Mouse (Mus musculus) leukemia stem cell, adult 10-12 weeks (primary cell): ENCODE measurements around the gene Dot1l. TPM values are rescaled to one million over a fixed set of nuclear protein-coding genes. Genes with fewer than 3 reads are reported as not detected.

Experiments used
- polyA plus RNA-seq: library from polyadenylated mRNA; stranded (reverse); fragments of >175 nt; gene quantifications from 2 replicates; pipeline ENCODE4 v1.2.3, GENCODE M21; 2012; ENCODE audit warnings: low replicate concordance

The Dot1l gene
- 210 and 242 TPM in 2 replicates for polyA plus RNA-seq

GRCm38 (mm10) chr10:80754594-80755290 is at the start of gene Dot1l:
TSS of gene Dot1l (plus strand) at chr10:80755206.

GRCm38 (mm10) chr10:80742180-80742978 is 12.6 kb upstream of the Dot1l start, which contains the start of gene Ap3d1:
TSS of gene Ap3d1 (minus strand) at chr10:80742264.

GRCm38 (mm10) chr10:80798150-80799006 is 43.4 kb downstream of the Dot1l start, which contains the start of the genes Sf3a2 and Plekhj1:
TSS of gene Sf3a2 (plus strand) at chr10:80798198.
TSS of gene Plekhj1 (minus strand) at chr10:80798626.

GRCm38 (mm10) chr10:80804916-80805315 is 49.9 kb downstream of the Dot1l start, which contains the start of gene Amh:
TSS of gene Amh (plus strand) at chr10:80805243.

GRCm38 (mm10) chr10:80813366-80813765 is 58.4 kb downstream of the Dot1l start, which contains the start of gene Jsrp1:
TSS of gene Jsrp1 (minus strand) at chr10:80813498.

GRCm38 (mm10) chr10:80826151-80827062 is 71.4 kb downstream of the Dot1l start, which contains the start of gene Oaz1:
TSS of gene Oaz1 (plus strand) at chr10:80826656.

GRCm38 (mm10) chr10:80843931-80844547 is 89.0 kb downstream of the Dot1l start, which contains the start of gene Lingo3:
TSS of gene Lingo3 (minus strand) at chr10:80844039.

Other genes with a start within 250 kb of the Dot1l start
- not detected in 2 replicates for gene Atp8b3, start 216.1 kb upstream of the Dot1l start, polyA plus RNA-seq
- 189 and 285 TPM in 2 replicates for gene Rexo1, start 193.6 kb upstream of the Dot1l start, polyA plus RNA-seq
- 191 and 227 TPM in 2 replicates for gene Klf16, start 177.9 kb upstream of the Dot1l start, polyA plus RNA-seq
- 634 and 1,312 TPM in 2 replicates for gene Abhd17a, start 164.9 kb upstream of the Dot1l start, polyA plus RNA-seq
- gene Scamp4, start 152.3 kb upstream of the Dot1l start, polyA plus RNA-seq, result 82.3 and 112 TPM in 2 replicates
- 31.5 and 42.1 TPM in 2 replicates for gene Adat3, start 152.3 kb upstream of the Dot1l start, polyA plus RNA-seq
- gene Gm49322, start 149.2 kb upstream of the Dot1l start, polyA plus RNA-seq, result 1.0 and 3.8 TPM in 2 replicates
- gene Csnk1g2, start 132.4 kb upstream of the Dot1l start, polyA plus RNA-seq, result 465 and 492 TPM in 2 replicates
- 22.7 and 32.6 TPM in 2 replicates for gene Btbd2, start 98.1 kb upstream of the Dot1l start, polyA plus RNA-seq
- 655 and 955 TPM in 2 replicates for gene Mknk2, start 77.1 kb upstream of the Dot1l start, polyA plus RNA-seq
- 20.5 and 25.8 TPM in 2 replicates for gene Mob3a, start 53.2 kb upstream of the Dot1l start, polyA plus RNA-seq
- 8.8 and 12.5 TPM in 2 replicates for gene Izumo4, start 53.0 kb upstream of the Dot1l start, polyA plus RNA-seq
- 30.9 and 34.8 TPM in 2 replicates for gene Ap3d1, start 12.9 kb upstream of the Dot1l start, polyA plus RNA-seq
- 1,203 and 1,963 TPM in 2 replicates for gene Sf3a2, start 43.0 kb downstream of the Dot1l start, polyA plus RNA-seq
- 158 and 168 TPM in 2 replicates for gene Plekhj1, start 43.4 kb downstream of the Dot1l start, polyA plus RNA-seq
- gene Amh, start 50.0 kb downstream of the Dot1l start, polyA plus RNA-seq, result 1.6 and 3.6 TPM in 2 replicates
- gene Jsrp1, start 58.3 kb downstream of the Dot1l start, polyA plus RNA-seq, result not detected in 2 replicates
- gene Oaz1, start 71.5 kb downstream of the Dot1l start, polyA plus RNA-seq, result 1,955 and 2,032 TPM in 2 replicates
- gene Lingo3, start 88.8 kb downstream of the Dot1l start, polyA plus RNA-seq, result 0.27 and 0.65 TPM in 2 replicates
- 82.8 and 101 TPM in 2 replicates for gene Lsm7, start 100.0 kb downstream of the Dot1l start, polyA plus RNA-seq
- 289 and 463 TPM in 2 replicates for gene Sppl2b, start 100.1 kb downstream of the Dot1l start, polyA plus RNA-seq
- gene Tmprss9, start 116.6 kb downstream of the Dot1l start, polyA plus RNA-seq, result 0.36 and 1.6 TPM in 2 replicates
- 135 and 264 TPM in 2 replicates for gene Timm13, start 145.8 kb downstream of the Dot1l start, polyA plus RNA-seq
- gene Lmnb2, start 163.0 kb downstream of the Dot1l start, polyA plus RNA-seq, result 5.7 and 6.6 TPM in 2 replicates
- gene Gadd45b, start 174.9 kb downstream of the Dot1l start, polyA plus RNA-seq, result 5.7 and 9.6 TPM in 2 replicates